Mouse (Mus musculus): ENCODE results near the gene Gm49358. TPM values are rescaled to one million over a fixed set of nuclear protein-coding genes. Genes with fewer than 3 reads are reported as not detected.

Gene Gm49358
- polyA plus RNA-seq, 1 experiment from 2014 or later = not detected

DNA sequence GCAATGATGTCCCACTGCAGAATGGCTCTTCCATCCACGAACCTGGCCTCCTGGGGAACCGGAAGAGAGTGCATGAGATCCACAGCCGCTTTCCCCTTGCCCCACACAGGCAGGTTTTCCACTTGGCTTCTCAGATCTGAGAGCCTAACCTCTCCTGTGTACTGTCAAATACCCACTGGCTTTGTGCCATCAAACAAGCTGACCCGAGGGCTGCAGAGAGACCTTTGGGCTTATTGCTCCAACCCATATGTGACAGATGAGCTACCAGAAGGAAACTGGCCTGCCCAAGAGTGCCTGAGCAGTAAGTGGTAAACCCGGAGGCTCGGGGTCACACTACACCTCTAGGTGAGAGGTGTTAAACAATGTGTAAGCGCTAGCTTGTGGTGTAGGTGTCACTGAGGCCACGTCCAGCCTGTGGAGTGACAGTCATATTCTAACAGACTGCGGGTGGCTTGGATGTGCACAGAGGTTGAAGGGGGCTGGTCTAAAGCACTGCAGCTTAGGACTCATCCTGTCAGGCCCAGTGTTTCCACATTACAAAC is 83.2 kb downstream of the Gm49358 start:
- H3K36me3 ChIP-seq (ENCODE audit: insufficient read depth) = no peaks in the 10 kb centered on the region
- 44% methylated on average over 9 of the region's 9 CpGs for WGBS
- TF ChIP-seq CTCF (IDR thresholded peaks at IDR 0.05; ENCODE audit: low read depth) = no peak
- H3K4me2 ChIP-seq = no peak overlapping the region
- no peaks in the 10 kb centered on the region for H3K27me3 ChIP-seq (ENCODE audit: insufficient read depth, low read length)
- no peak overlapping the region for H3K9ac ChIP-seq
- ATAC-seq (ENCODE audit: insufficient read depth) (0 out of 2 replicates have a peak, but pooled peaks have one; percentile 7), DNase-seq (no peak)
- H3K27ac ChIP-seq (ENCODE audit: low read depth) = no peak overlapping the region
- no peaks in the 10 kb centered on the region for H3K9me3 ChIP-seq (ENCODE audit: low read depth, low read length)
- H3K4me3 ChIP-seq (ENCODE audit: low read depth, low read length) = no peak overlapping the region
- no peaks in the 10 kb centered on the region for H3K4me1 ChIP-seq (ENCODE audit: insufficient read depth)

DNA sequence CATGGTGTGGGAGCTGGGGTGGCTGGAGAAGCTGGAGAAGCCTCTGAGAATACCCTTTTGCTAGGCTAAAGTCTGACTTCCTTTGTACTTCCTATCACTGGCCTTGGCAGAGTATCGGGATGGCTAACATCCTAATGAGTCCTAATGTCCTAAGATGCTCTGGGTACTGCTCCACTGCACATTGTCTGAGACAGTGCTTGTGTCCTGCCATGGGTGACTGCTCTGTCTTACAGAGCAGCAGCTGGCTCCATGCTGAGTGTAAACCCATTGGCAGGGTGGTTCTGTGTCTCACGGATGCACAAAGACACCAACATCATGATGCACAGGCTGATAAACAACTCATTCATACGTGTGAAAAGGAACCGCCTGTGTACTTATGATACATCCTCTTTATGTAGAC is 85.3 kb downstream of the Gm49358 start:
- WGBS = 82% methylated on average over 4 of the region's 4 CpGs
- Histone ChIP-seq H3K27me3 (ENCODE audit: insufficient read depth, low read length) (no peaks in the 10 kb centered on the region), H3K4me1 (ENCODE audit: insufficient read depth) (no peaks in the 10 kb centered on the region), H3K4me3 (ENCODE audit: low read depth, low read length) (no peak overlapping the region), H3K9me3 (ENCODE audit: low read depth, low read length) (no peaks in the 10 kb centered on the region), H3K27ac (ENCODE audit: low read depth) (no peak overlapping the region), H3K36me3 (ENCODE audit: insufficient read depth) (no peaks in the 10 kb centered on the region), H3K4me2 (no peak overlapping the region), H3K9ac (no peak overlapping the region)
- ATAC-seq (ENCODE audit: insufficient read depth) (no peak), DNase-seq (no peak)
- no peak for TF ChIP-seq CTCF (IDR thresholded peaks at IDR 0.05; ENCODE audit: low read depth)

DNA sequence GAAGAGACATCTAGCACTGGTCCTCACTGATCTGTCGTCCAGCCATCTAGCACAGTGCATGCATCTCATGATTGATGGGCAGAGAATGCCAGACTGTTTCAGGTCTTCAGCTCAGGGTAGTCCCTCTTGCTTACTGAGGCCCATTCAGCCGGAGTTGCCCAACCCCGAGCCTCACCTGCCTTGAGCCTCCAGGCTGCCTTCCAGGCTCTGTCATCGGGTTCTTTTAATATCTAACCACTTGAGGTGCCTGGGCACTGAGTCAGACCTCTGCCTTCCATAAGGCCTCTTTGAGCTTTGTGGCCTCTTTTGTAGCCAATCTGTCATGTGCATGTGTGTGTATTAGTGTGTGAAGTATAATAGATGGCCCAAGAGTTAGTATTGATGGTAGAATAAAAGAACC is 85.7 kb downstream of the Gm49358 start:
- Histone ChIP-seq H3K36me3 (ENCODE audit: insufficient read depth) (no peaks in the 10 kb centered on the region), H3K4me3 (ENCODE audit: low read depth, low read length) (no peak overlapping the region), H3K4me1 (ENCODE audit: insufficient read depth) (no peaks in the 10 kb centered on the region), H3K9me3 (ENCODE audit: low read depth, low read length) (no peaks in the 10 kb centered on the region), H3K9ac (no peak overlapping the region), H3K4me2 (no peak overlapping the region), H3K27ac (ENCODE audit: low read depth) (no peak overlapping the region), H3K27me3 (ENCODE audit: insufficient read depth, low read length) (no peaks in the 10 kb centered on the region)
- 68% methylated on average over 4 of the region's 4 CpGs for WGBS
- DNase-seq = no peak
- TF ChIP-seq CTCF (IDR thresholded peaks at IDR 0.05; ENCODE audit: low read depth) = no peak
- ATAC-seq (ENCODE audit: insufficient read depth) = no peak

DNA sequence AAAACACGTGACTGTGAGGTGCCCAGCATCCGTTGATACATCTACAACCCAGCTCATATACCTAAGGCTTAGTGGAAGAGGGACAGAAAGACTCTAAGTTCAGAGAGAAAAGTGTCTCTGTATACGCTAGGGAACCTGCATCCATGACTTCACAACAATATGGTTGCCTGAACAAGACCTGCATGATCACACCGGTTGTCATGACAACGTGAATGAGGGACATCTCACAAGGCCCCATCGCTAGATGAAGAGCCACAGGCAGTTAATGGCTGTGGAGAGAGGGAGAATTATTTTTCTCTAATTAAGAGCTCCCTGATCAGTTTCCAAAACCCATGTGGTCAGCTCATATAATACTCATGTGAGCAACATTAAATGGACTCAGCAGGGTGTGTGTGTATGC is 88.4 kb downstream of the Gm49358 start:
- H3K36me3 ChIP-seq (ENCODE audit: insufficient read depth) = no peaks in the 10 kb centered on the region
- WGBS = 80% methylated on average over 6 of the region's 6 CpGs
- no peak overlapping the region for H3K4me2 ChIP-seq
- H3K27me3 ChIP-seq (ENCODE audit: insufficient read depth, low read length) = no peaks in the 10 kb centered on the region
- DNase-seq = no peak
- no peak overlapping the region for H3K9ac ChIP-seq
- H3K4me3 ChIP-seq (ENCODE audit: low read depth, low read length) = no peak overlapping the region
- H3K4me1 ChIP-seq (ENCODE audit: insufficient read depth) = no peaks in the 10 kb centered on the region
- TF ChIP-seq CTCF (IDR thresholded peaks at IDR 0.05; ENCODE audit: low read depth) = no peak
- H3K27ac ChIP-seq (ENCODE audit: low read depth) = no peak overlapping the region
- ATAC-seq (ENCODE audit: insufficient read depth) = no peak
- no peaks in the 10 kb centered on the region for H3K9me3 ChIP-seq (ENCODE audit: low read depth, low read length)

DNA sequence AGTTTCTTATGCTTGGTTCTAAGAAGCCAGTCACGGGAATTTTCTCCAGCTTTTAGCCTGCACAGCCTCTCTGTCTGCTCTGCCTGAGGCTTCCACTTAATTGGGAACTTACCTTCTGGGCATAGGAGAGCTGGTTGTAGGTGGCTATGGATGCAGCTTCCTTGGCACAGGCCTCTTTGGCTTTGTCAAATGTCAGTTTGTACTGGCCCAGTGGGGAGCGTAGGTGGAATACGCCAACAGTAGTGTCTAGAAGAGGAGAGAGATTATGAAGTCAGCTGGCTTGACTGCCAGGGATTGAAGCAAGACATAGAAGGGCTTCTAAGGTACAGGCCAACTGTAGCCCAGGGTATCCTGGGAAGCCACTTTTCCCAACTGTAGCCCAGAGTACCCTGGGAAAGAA is 89.7 kb downstream of the Gm49358 start:
- Histone ChIP-seq H3K4me3 (ENCODE audit: low read depth, low read length) (no peak overlapping the region), H3K27ac (ENCODE audit: low read depth) (no peak overlapping the region), H3K27me3 (ENCODE audit: insufficient read depth, low read length) (no peaks in the 10 kb centered on the region), H3K4me2 (no peak overlapping the region), H3K9me3 (ENCODE audit: low read depth, low read length) (no peaks in the 10 kb centered on the region), H3K4me1 (ENCODE audit: insufficient read depth) (no peaks in the 10 kb centered on the region), H3K9ac (no peak overlapping the region), H3K36me3 (ENCODE audit: insufficient read depth) (no peaks in the 10 kb centered on the region)
- no peak for DNase-seq
- no peak for ATAC-seq (ENCODE audit: insufficient read depth)
- no peak for TF ChIP-seq CTCF (IDR thresholded peaks at IDR 0.05; ENCODE audit: low read depth)
- 76% methylated on average over 3 of the region's 3 CpGs for WGBS

DNA sequence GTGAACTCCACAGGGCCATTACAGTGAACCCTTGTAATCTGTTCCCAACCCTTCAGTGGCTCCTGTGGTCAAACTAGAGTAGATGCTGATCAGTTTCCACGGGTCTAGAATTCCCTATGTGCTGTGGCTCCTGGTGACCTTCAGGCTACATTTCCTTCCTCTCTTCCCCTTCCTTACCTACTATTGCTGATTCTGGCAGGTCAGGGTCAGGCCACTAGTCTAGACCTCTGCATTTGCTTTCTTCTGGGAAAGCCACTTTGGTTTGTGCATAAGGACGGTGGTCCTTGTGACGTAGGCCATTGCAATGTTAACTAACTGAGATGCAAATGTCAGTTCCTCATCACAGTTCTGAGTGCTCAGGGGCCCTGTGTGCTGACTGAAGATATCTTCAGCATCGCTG is 96.6 kb downstream of the Gm49358 start:
- TF ChIP-seq CTCF (IDR thresholded peaks at IDR 0.05; ENCODE audit: low read depth) = no peak
- no peaks in the 10 kb centered on the region for H3K4me1 ChIP-seq (ENCODE audit: insufficient read depth)
- WGBS = 71% methylated on average over 4 of the region's 4 CpGs
- no peaks in the 10 kb centered on the region for H3K36me3 ChIP-seq (ENCODE audit: insufficient read depth)
- ATAC-seq (ENCODE audit: insufficient read depth) (no peak), DNase-seq (no peak)
- H3K9me3 ChIP-seq (ENCODE audit: low read depth, low read length) = no peaks in the 10 kb centered on the region
- H3K27ac ChIP-seq (ENCODE audit: low read depth) = no peak overlapping the region
- H3K4me2 ChIP-seq = no peak overlapping the region
- no peak overlapping the region for H3K4me3 ChIP-seq (ENCODE audit: low read depth, low read length)
- no peak overlapping the region for H3K9ac ChIP-seq
- no peaks in the 10 kb centered on the region for H3K27me3 ChIP-seq (ENCODE audit: insufficient read depth, low read length)

DNA sequence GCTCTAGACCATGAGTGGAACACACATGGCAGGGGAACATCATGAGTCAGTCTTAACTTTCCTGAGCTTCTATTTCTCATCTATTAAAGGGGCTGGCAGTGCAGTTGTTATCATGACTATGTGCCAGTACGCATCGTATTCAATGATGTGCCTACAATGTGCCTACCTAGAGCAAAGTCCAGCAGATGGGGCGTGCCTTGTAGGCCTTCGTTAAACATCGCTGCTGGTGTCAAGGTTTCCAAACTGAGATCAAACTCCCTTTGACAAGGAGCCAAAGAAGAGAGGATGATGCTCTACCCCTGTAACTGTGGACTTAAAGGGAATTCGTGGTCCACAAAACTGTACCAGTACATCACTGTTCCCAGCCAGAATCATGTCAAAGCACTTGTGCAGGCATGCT is 98.7 kb downstream of the Gm49358 start:
- DNase-seq (no peak), ATAC-seq (ENCODE audit: insufficient read depth) (no peak)
- no peaks in the 10 kb centered on the region for H3K9me3 ChIP-seq (ENCODE audit: low read depth, low read length)
- H3K36me3 ChIP-seq (ENCODE audit: insufficient read depth) = no peaks in the 10 kb centered on the region
- no peaks in the 10 kb centered on the region for H3K27me3 ChIP-seq (ENCODE audit: insufficient read depth, low read length)
- H3K9ac ChIP-seq = no peak overlapping the region
- H3K4me3 ChIP-seq (ENCODE audit: low read depth, low read length) = no peak overlapping the region
- WGBS = 84% methylated on average over 6 of the region's 6 CpGs
- H3K4me2 ChIP-seq = no peak overlapping the region
- no peaks in the 10 kb centered on the region for H3K4me1 ChIP-seq (ENCODE audit: insufficient read depth)
- H3K27ac ChIP-seq (ENCODE audit: low read depth) = no peak overlapping the region
- no peak for TF ChIP-seq CTCF (IDR thresholded peaks at IDR 0.05; ENCODE audit: low read depth)

DNA sequence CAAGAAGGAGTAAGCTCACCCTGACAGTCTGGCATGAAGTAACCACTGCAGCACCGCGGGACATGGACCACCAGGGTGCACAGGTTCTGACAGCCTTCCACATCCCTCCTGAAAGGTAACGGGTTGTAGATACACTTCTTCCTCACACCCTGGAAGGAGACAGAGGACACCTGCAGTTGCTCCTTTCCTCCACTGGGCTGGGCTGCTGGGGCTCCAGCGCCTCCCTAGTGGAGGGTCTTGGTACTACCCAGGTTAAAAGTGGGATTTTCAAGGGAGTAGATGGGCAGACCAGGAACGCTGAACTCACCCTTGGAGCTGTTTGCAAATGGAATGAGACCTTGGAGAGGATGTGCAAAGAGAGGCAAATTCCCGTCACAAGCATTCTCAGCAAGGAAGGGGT is 99.7 kb downstream of the Gm49358 start:
- Histone ChIP-seq H3K4me2 (no peak overlapping the region), H3K9me3 (ENCODE audit: low read depth, low read length) (no peaks in the 10 kb centered on the region), H3K27me3 (ENCODE audit: insufficient read depth, low read length) (no peaks in the 10 kb centered on the region), H3K4me1 (ENCODE audit: insufficient read depth) (no peaks in the 10 kb centered on the region), H3K4me3 (ENCODE audit: low read depth, low read length) (no peak overlapping the region), H3K9ac (no peak overlapping the region), H3K36me3 (ENCODE audit: insufficient read depth) (no peaks in the 10 kb centered on the region), H3K27ac (ENCODE audit: low read depth) (no peak overlapping the region)
- TF ChIP-seq CTCF (IDR thresholded peaks at IDR 0.05; ENCODE audit: low read depth) = peak; percentile 51
- no peak for ATAC-seq (ENCODE audit: insufficient read depth)
- no peak for DNase-seq
- WGBS = 83% methylated on average over 6 of the region's 6 CpGs
